Mouse (Mus musculus) B cell, adult 2 months (primary cell): ENCODE measurements around the gene Plvap.

Source experiments
- DNase-seq, 2 experiments: peaks; one replicate each; pipeline ENCODE4 v3.0.0; 2022

The Plvap gene

DNA sequence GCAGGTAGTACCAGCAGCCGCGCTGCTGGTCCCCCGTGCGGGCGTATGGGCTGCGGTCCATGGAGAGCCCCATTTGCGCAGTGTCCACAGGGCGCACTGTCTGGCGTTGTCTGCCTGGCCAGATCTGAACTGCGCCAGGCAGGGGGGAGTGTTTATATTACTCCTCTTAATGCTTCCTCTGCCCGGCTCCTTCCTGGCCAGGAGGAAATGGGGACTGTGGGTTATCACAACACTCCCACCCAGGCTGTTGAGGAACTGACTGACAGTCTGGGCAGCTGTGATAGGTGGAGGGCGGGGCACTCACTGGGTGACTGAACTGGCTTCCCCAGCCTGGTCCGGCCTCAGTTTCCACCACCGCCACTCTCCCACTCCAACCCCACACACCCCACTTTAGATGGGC, at the start of gene Plvap:
Plvap (minus strand) TSS at position 109 of the 400 bp plus-strand sequence.
- DNase-seq: no peak

- DNase-seq: no peak
Observed at GRCm38 (mm10) chr8:71560765-71561164, 49.2 kb upstream of the Plvap start.

DNA sequence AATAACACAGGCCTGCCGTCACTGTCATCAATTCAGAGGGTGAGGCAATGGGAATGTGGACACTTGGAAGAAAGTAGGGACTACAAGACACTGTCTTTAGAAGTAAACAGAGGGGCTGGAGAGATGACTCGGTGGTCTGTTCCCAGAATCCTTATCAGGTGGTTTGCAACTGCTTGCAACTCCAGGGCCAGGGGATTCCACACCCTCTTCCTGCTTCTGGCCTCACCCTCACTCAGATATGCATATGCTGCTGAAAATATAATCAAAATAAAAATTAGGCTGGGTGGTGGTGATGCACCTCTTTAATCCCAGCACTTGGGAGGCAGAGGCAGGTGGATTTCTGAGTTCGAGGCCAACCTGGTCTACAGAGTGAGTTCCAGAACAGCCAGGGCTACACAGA, 48.5 kb upstream of the Plvap start:
- no peak for DNase-seq

GRCm38 (mm10) chr8:71558958-71559690, 47.6 kb upstream of the Plvap start:
- peak; percentile 78 to 79 for DNase-seq

GRCm38 (mm10) chr8:71558071-71558957, 46.8 kb upstream of the Plvap start, which contains the start of gene Tmem221:
Tmem221 (minus strand) TSS chr8:71558871.
- no peak for DNase-seq

DNA sequence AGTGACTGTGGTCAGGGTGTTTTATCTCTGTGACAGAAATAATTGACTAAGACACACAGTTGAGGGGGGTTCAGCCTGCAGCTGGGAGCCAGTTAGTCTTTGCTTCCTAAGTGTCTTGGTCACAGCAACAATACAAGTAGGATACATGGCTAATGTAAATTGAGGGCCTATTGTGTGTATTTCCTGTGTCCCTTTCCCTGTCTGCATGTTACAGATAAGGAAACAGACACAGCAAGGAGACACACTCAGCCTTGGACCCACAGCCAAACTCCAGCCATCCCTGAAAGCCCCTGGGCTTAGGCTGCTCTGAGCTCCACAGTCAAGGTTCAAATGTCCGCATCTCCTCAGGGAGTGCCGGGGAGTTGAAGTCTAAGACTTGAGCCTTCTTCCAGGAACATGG, 43.1 kb upstream of the Plvap start:
- no peak for DNase-seq

DNA sequence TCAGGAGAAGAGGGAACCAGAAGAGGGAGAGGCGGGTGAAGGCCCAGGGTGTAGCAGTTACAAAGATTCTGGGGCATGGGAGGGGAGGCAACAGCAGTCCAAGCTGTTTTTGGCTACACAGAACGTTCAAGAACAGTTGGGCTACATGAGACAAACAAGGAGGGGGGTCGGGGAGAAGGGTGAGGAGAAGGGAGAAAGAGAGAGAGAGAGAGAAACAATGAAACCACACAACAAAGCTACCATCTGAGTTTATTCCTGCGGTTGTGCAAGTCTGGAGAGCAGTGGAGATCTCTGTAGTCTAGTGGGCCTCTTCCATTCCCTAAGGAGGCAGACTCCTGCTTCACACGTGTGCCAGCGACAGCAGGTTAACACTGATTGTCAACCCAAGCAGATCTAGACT, 42.4 kb upstream of the Plvap start:
- DNase-seq: no peak

- no peak for DNase-seq
Observed at GRCm38 (mm10) chr8:71552770-71553169, 41.2 kb upstream of the Plvap start.

DNA sequence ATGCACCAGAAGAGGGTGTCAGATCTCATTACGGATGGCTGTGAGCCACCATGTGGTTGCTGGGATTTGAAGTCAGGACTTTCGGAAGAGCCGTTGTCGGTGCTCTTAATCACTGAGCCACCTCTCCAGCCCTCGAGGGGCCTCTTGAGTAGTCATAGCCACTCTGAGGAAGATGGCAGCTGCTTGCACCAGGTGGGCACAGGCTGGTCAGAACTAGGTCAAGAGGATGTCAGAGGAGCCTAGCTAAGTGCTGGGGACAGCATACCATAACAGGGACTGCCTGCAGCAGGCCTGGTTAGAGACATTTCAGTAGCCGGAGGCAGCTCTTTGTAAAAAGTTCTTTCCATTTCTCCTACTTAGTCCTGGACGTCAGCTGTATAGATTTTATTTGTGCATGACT, 39.2 kb upstream of the Plvap start:
- DNase-seq: no peak

DNA sequence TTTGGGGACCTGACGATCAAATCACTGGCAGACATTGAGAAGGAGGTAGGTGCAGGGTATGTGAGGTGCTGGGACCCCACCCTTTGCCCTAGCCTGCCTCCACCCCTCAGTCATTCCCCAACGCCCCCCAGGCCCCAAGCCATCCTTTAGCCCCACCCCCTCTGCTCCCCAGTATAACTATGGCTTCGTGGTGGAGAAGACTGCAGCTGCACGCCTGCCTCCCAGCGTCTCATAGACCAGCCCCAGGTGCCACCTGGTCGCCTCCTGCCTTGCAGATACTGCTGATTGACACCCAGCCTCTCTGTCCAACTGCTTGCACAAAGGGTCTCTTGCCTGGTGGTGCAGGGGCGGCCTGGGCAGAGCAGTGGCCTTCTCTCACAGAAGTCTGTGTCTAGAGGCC, 36.0 kb upstream of the Plvap start:
- DNase-seq: no peak

DNA sequence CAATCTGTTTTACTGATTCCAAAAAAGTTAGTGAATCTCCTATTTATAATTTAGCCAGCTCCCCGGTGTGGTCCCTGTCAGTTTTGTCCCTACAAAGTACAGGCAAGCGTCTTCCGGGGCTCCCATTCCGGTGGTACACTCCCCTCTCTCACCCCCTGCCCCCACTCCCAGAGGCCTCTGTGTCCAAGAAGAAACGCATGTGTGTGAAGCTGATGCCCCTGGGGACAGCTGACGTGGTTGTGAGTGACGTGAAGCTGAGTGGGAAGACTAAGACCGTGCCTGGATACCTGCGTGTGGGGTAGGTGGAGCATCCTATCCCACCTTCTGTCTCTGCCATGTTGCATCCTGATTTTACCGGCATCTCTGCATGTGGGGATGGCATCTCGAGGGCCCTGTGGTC, 33.5 kb upstream of the Plvap start:
- no peak for DNase-seq

GRCm38 (mm10) chr8:71543755-71544154, 32.2 kb upstream of the Plvap start:
- DNase-seq: no peak

DNA sequence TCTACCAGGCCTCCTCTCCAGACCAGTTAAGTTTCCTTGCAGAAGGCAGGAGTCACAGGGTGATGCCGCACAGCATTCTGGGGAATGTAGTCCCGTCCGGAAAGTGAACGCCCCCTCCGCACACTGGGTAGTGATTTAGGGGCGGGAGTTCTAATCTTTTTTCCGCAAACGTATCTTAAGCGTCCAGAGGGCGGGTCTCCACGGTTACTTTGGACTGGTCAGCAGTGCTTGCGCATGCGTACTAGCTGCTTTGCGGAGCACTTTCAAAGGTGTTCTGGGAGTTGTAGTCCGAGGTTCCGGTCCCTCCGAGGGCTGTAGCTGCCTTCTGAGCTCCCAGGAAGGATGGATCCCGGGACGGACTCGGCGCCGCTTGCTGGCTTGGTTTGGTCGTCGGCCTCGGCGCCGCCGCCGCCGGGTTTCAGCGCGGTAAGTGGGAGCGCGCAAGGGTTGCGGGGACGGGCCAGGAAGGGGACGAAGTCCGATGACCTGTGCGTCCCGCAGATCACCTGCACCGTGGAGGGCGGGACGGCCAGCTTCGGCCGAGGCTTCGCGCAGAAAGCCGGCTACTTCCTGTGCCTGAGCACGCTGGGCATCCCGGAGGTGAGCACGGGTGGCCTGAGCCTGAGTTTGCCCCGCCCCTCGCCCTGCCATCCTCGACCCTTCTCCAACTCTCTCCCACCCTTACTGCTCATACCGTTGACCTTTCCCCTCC, 31.2 kb upstream of the Plvap start, which contains the start of gene Mvb12a:
Mvb12a (plus strand) TSS at position 291 of the 712 bp plus-strand sequence.
- peak; percentile 94 to 97 for DNase-seq

GRCm38 (mm10) chr8:71537028-71537867, 25.7 kb upstream of the Plvap start, which contains the start of gene Bst2:
Bst2 (minus strand) TSS chr8:71537456.
- DNase-seq: peak; percentile 85 to 87

GRCm38 (mm10) chr8:71535663-71536062, 24.1 kb upstream of the Plvap start:
- DNase-seq: no peak

- DNase-seq: no peak
Observed at GRCm38 (mm10) chr8:71534263-71534810, 22.8 kb upstream of the Plvap start.

DNA sequence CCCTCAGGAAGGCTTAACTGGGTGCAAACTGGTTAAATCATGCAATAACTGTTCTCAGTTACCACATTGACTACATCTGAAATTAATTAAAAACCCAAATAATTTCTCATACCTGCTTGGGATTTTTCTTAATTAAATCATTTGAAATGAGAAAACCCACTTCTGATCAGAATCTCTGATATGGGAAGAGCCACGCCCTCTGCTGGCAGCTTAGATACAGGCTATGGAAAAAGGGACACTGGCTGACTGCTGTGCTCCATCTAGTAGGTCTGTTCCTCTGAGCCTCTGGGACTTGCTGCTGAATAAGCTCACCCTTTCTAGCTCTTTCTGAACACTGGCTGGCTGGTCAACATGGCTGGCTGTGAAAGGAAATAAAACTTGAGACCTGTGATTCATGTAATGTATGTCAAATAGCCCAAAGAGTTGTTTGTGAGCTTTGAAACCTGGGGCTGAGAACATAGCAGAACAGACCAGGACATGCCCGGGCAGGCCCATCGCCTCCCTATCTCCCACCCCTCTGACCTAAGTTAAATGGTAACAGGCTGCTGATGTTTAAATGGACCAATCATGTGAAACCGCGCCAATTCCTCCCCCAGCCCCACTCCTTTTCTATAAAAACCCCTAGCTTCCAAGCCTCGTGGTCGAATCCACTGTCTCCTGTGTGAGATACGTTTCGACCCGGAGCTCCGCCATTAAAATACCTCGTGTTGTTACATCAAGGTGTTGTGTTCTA, 19.3 kb upstream of the Plvap start:
- DNase-seq: peak; percentile 18 to 27

DNA sequence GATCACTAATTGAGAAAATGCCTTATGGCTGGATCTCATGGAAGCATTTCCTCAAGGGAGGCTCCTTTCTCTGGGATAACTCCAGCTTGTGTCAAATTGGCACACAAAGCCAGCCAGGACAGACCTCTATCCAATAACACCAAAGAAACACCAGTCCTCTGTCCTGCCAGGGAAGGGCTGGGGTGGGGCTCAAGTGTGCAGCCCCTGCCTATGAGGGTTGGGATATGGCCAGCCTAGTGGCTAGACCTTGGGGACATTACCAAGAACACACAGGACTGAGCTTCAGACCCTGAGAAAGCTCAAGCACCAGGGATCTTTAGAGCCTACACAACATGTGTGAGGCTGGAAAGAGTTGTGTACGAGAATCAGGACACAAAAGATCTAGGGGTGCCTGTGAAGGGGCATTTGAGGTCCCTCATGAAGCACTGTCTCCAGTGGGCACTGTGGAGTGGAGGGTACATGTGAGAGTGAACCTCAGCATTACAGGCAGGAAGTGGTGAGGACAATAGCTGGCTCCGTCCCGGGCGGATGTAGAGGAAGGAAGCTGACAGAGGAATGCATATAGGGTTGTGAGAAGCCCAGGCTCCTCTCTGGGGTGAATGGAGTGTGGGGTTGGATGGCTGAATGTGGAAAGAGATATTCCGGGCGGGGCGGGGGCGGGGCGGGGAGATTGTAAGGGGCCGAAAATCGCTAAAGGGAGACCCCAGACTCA, 17.0 kb upstream of the Plvap start:
- no peak for DNase-seq

- no peak for DNase-seq
Observed at GRCm38 (mm10) chr8:71527162-71527870, 15.8 kb upstream of the Plvap start.

DNA sequence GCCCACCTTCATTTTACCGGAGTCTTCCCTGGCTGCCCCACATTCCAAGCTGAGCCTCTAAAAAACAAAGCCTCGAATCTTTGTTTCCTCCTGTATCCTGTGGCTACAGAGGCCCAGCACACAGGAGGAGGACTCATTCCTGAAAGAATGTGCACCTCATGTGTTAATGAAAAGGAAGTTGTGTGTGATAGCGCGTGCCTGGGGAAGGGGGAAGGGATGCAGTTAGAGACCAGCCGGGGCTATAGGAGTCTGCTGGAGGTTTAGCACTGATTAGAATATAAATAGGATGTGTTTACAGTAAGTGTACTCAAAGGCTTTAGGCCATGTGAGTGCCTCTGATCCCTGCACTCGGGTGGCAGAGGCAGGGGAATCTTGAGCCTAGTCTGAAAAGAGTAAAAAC, 14.7 kb upstream of the Plvap start:
- DNase-seq: no peak
